Mouse (Mus musculus) heart, adult 2 months (tissue): ENCODE results near the gene Tgfbr2.

Experiments used
- CTCF ChIP-seq: fragments of 200-600 bp; IDR thresholded peaks from 2 replicates; pipeline ENCODE4 v1.8.1; 2022; ENCODE audit warnings: antibody characterized with exemption, mild to moderate bottlenecking, moderate library complexity
- EP300 ChIP-seq: fragments of 200-500 bp; IDR thresholded peaks from 2 replicates; pipeline ENCODE4 v1.6.1; 2011; ENCODE audit warnings: low read depth, low read length, control low read depth; ENCODE audit not compliant: insufficient read depth
- POLR2A ChIP-seq: fragments of 200-500 bp; IDR thresholded peaks from 2 replicates; pipeline ENCODE4 v1.6.1; 2011; ENCODE audit warnings: mild to moderate bottlenecking, low read depth, low read length, control low read depth; ENCODE audit not compliant: insufficient read depth

GRCm38 (mm10) chr9:116198488-116198887 lies 23.3 kb upstream of the Tgfbr2 start:
- no peak for TF ChIP-seq CTCF
- TF ChIP-seq EP300: no peak
- no peak for TF ChIP-seq POLR2A
